Mouse (Mus musculus): ENCODE data around the gene Rnh1.

- TF ChIP-seq GATA1 (IDR thresholded peaks at IDR 0.05; ENCODE audit: borderline replicate concordance, low read length) (no peak), CTCF (IDR thresholded peaks at IDR 0.05; ENCODE audit: low read depth, low read length) (no peak)
These were observed 22.2 kb upstream of the Rnh1 start for GRCm38 (mm10) chr7:141194830-141195229.
